Mouse (Mus musculus) E14TG2a.4 (cell line): ENCODE results near the gene Hist1h4i.

ENCODE experiments used
- CTCF ChIP-seq: conservative IDR thresholded peaks from 2 replicates; pipeline ENCODE4 v1.5.1; 2014; ENCODE audit warnings: low read length
- NANOG ChIP-seq: IDR thresholded peaks from 2 replicates; pipeline ENCODE4 v1.6.1; 2014; ENCODE audit warnings: borderline replicate concordance, low read length, mixed read lengths

DNA sequence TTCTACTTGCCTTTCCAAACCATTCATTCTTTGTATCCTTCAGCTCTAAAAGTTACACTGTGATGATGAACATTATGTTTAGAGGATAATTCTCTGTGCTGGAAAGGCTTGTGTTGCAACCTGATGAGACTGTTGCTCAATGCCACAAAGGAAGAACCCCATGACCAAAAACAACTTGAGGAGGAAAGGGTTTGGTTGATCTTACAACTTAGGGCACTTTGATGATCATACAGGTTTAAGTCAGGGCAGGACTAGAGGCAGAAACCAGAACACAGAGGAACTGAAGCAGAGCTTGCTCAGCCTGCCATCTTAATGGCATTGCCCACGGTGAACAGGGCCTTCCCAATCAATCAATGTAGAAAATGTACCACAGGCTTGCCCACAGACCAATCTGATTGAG is 20.3 kb upstream of the Hist1h4i start:
- TF ChIP-seq CTCF (no peak), NANOG (no peak)
